Mouse (Mus musculus) G1E (cell line): ENCODE data around the gene 2900011O08Rik. TPM values are rescaled to one million over a fixed set of nuclear protein-coding genes. Genes with fewer than 3 reads are reported as not detected.

Experiments used
- ATAC-seq: 2 replicates; pipeline ENCODE4 v1.8.0; 2016; ENCODE audit warnings: mild to moderate bottlenecking; ENCODE audit not compliant: insufficient number of reproducible peaks, poor library complexity, low FRiP score, severe bottlenecking; ENCODE audit errors: extremely low read depth
- DNase-seq: peaks from one replicate; pipeline ENCODE4 v3.0.0; 2012; ENCODE audit warnings: low spot score
- H3K27me3 ChIP-seq: 2 replicates; pipeline ENCODE4 v1.6.1; 2012; ENCODE audit warnings: mild to moderate bottlenecking, low read length, inconsistent platforms; ENCODE audit not compliant: insufficient read depth
- H3K36me3 ChIP-seq: replicated peaks from 2 replicates; pipeline ENCODE3; 2012; ENCODE audit warnings: mild to moderate bottlenecking, inconsistent platforms
- H3K4me1 ChIP-seq: 2 replicates; pipeline ENCODE4 v1.6.1; 2012; ENCODE audit warnings: low read depth, low read length, inconsistent platforms, mixed read lengths; ENCODE audit not compliant: insufficient read depth
- H3K4me3 ChIP-seq: 2 replicates; pipeline ENCODE4 v1.5.1; 2012; ENCODE audit warnings: low read depth, mild to moderate bottlenecking, inconsistent platforms, low read length, moderate library complexity, mixed read lengths
- H3K9me3 ChIP-seq: replicated peaks from 2 replicates; pipeline ENCODE4 v1.6.1; 2012; ENCODE audit warnings: inconsistent platforms
- CTCF ChIP-seq: IDR thresholded peaks from 2 replicates; pipeline ENCODE4 v1.5.1; 2012; ENCODE audit warnings: low read depth, low read length, inconsistent platforms, mixed read lengths
- GATA1 ChIP-seq: IDR thresholded peaks from 2 replicates; pipeline ENCODE4 v1.6.1; 2012; ENCODE audit warnings: borderline replicate concordance, low read length, inconsistent platforms, mixed read lengths
- GATA2 ChIP-seq: IDR thresholded peaks from 2 replicates; pipeline ENCODE4 v1.6.1; 2012; ENCODE audit warnings: low read depth, low read length, inconsistent platforms, borderline replicate concordance
- POLR2AphosphoS5 ChIP-seq: IDR thresholded peaks from 2 replicates; pipeline ENCODE4 v1.6.1; 2012; ENCODE audit warnings: low read depth, low read length, inconsistent platforms; ENCODE audit not compliant: insufficient replicate concordance
- TAL1 ChIP-seq: conservative IDR thresholded peaks from 2 replicates; pipeline ENCODE4 v1.6.1; 2012; ENCODE audit warnings: low read depth, low read length, inconsistent platforms, mixed read lengths
- polyA plus RNA-seq: library from polyadenylated mRNA; stranded (reverse); fragments of >175 nt; gene quantifications from 2 replicates; pipeline ENCODE4 v1.2.3, GENCODE M21; 2012
- total RNA-seq, 2 experiments: library from RNA; stranded (forward) in 1 of 2; stranded (reverse) in 1 of 2; fragments of 200-1000 nt in 1 of 2; fragments of >200 nt in 1 of 2; fragmentation: Nextera tagmentation in 1 of 2; gene quantifications; 2 replicates each; pipeline ENCODE4 v1.2.3; 2014 to 2017

The 2900011O08Rik gene
- total and polyA plus RNA-seq, 3 experiments = 0.05 TPM; not detected in 2

- H3K27me3 ChIP-seq = peaks cover 13% of the 10 kb centered on the region
- no peaks in the 10 kb centered on the region for H3K36me3 ChIP-seq
- no peak; the same call in 1 of the 2 replicates for ATAC-seq
- H3K4me3 ChIP-seq = no peak overlapping the region
- no peak for DNase-seq
- no peaks in the 10 kb centered on the region for H3K9me3 ChIP-seq
- TF ChIP-seq CTCF = no peak
- TF ChIP-seq GATA2 = no peak
- no peak for TF ChIP-seq GATA1
- TF ChIP-seq TAL1 = no peak
- TF ChIP-seq POLR2AphosphoS5 = no peak
- H3K4me1 ChIP-seq = no peaks in the 10 kb centered on the region; the same call in 1 of the 2 replicates
These were observed 17.8 kb downstream of the 2900011O08Rik start for GRCm38 (mm10) chr16:14004170-14004569.

- Histone ChIP-seq H3K9me3 (no peaks in the 10 kb centered on the region), H3K4me1 (no peaks in the 10 kb centered on the region; the same call in 1 of the 2 replicates), H3K27me3 (peaks cover 13% of the 10 kb centered on the region), H3K4me3 (no peak overlapping the region), H3K36me3 (no peaks in the 10 kb centered on the region)
- DNase-seq = no peak
- ATAC-seq = no peak
- TF ChIP-seq GATA2 (no peak), GATA1 (no peak), POLR2AphosphoS5 (no peak)
These were observed 18.3 kb downstream of the 2900011O08Rik start for GRCm38 (mm10) chr16:14004726-14005125.

- Histone ChIP-seq H3K9me3 (no peaks in the 10 kb centered on the region), H3K27me3 (peaks cover 13% of the 10 kb centered on the region), H3K36me3 (no peaks in the 10 kb centered on the region), H3K4me1 (no peaks in the 10 kb centered on the region; the same call in 1 of the 2 replicates), H3K4me3 (no peak overlapping the region)
- no peak for DNase-seq
- TF ChIP-seq GATA1 = no peak
- TF ChIP-seq CTCF = no peak
- ATAC-seq = no peak
These were observed 18.9 kb downstream of the 2900011O08Rik start for GRCm38 (mm10) chr16:14005266-14005665.

GRCm38 (mm10) chr16:14008081-14008480 is 21.7 kb downstream of the 2900011O08Rik start:
- Histone ChIP-seq H3K9me3 (no peaks in the 10 kb centered on the region), H3K4me1 (no peaks in the 10 kb centered on the region; the same call in 1 of the 2 replicates), H3K36me3 (no peaks in the 10 kb centered on the region), H3K27me3 (peaks cover 4% of the 10 kb centered on the region; the same call in 1 of the 2 replicates), H3K4me3 (no peak overlapping the region)
- TF ChIP-seq TAL1 (no peak), GATA1 (no peak), CTCF (no peak), POLR2AphosphoS5 (no peak), GATA2 (no peak)
- DNase-seq (no peak), ATAC-seq (no peak)

- Histone ChIP-seq H3K9me3 (no peaks in the 10 kb centered on the region), H3K27me3 (peaks cover 3% of the 10 kb centered on the region; the same call in 1 of the 2 replicates), H3K36me3 (no peaks in the 10 kb centered on the region), H3K4me1 (no peaks in the 10 kb centered on the region; the same call in 1 of the 2 replicates), H3K4me3 (no peak overlapping the region)
- no peak for DNase-seq
- ATAC-seq = no peak
- TF ChIP-seq POLR2AphosphoS5 = no peak
- no peak for TF ChIP-seq GATA1
These were observed 22.3 kb downstream of the 2900011O08Rik start for GRCm38 (mm10) chr16:14008708-14009107.

GRCm38 (mm10) chr16:14009966-14010365 is 23.6 kb downstream of the 2900011O08Rik start:
- Histone ChIP-seq H3K27me3 (no peaks in the 10 kb centered on the region), H3K36me3 (no peaks in the 10 kb centered on the region), H3K4me3 (no peak overlapping the region), H3K4me1 (no peaks in the 10 kb centered on the region), H3K9me3 (no peaks in the 10 kb centered on the region)
- ATAC-seq (no peak), DNase-seq (no peak)
- TF ChIP-seq CTCF = no peak

GRCm38 (mm10) chr16:14017306-14017705 is 30.9 kb downstream of the 2900011O08Rik start:
- Histone ChIP-seq H3K27me3 (peaks cover 5% of the 10 kb centered on the region; the same call in 1 of the 2 replicates), H3K4me1 (no peaks in the 10 kb centered on the region), H3K36me3 (no peaks in the 10 kb centered on the region), H3K9me3 (no peaks in the 10 kb centered on the region), H3K4me3 (no peak overlapping the region)
- no peak for DNase-seq
- TF ChIP-seq POLR2AphosphoS5 (no peak), TAL1 (no peak), GATA1 (no peak), CTCF (no peak), GATA2 (no peak)
- no peak for ATAC-seq
